Mouse (Mus musculus): ENCODE measurements around the gene Cnot1. TPM values are rescaled to one million over a fixed set of nuclear protein-coding genes. Genes with fewer than 3 reads are reported as not detected.

The Cnot1 gene
- polyA plus RNA-seq (2017; shearing (Covaris generic)), result 115 TPM

GRCm38 (mm10) chr8:95807331-95807843, at the start of gene Cnot1:
TSS of gene Cnot1 (minus strand) at chr8:95807464.

GRCm38 (mm10) chr8:95853102-95853843, 46.0 kb upstream of the Cnot1 start, which contains the start of gene Slc38a7:
TSS of gene Slc38a7 (minus strand) at chr8:95853539.

GRCm38 (mm10) chr8:95825162-95825561, 17.9 kb upstream of the Cnot1 start, which contains the start of gene Sap18b:
TSS of gene Sap18b (plus strand) at chr8:95825346.

GRCm38 (mm10) chr8:95715676-95716531, 91.4 kb downstream of the Cnot1 start, which contains the start of gene Setd6:
TSS of gene Setd6 (plus strand) at chr8:95715881.

GRCm38 (mm10) chr8:95676631-95677030, 130.6 kb downstream of the Cnot1 start, which contains the start of gene Ndrg4:
TSS of gene Ndrg4 (plus strand) at chr8:95676980.

Other genes with a start within 250 kb of the Cnot1 start
- not detected for gene Prss54, start 231.1 kb downstream of the Cnot1 start, polyA plus RNA-seq (2017; shearing (Covaris generic))
- gene Gins3, start 174.0 kb downstream of the Cnot1 start, polyA plus RNA-seq (2017; shearing (Covaris generic)), result 11.1 TPM
- gene Ndrg4, start 130.5 kb downstream of the Cnot1 start, polyA plus RNA-seq (2017; shearing (Covaris generic)), result 1.3 TPM
- 76.5 TPM for gene Setd6, start 91.6 kb downstream of the Cnot1 start, polyA plus RNA-seq (2017; shearing (Covaris generic))
- 187 TPM for gene Sap18b, start 17.9 kb upstream of the Cnot1 start, polyA plus RNA-seq (2017; shearing (Covaris generic))
- gene Slc38a7, start 46.1 kb upstream of the Cnot1 start, polyA plus RNA-seq (2017; shearing (Covaris generic)), result 13.9 TPM
- gene Got2, start 81.1 kb upstream of the Cnot1 start, polyA plus RNA-seq (2017; shearing (Covaris generic)), result 116 TPM